Mouse (Mus musculus) stomach, postnatal 0 days (tissue): ENCODE data around the gene Lmx1a.

Source experiments
- CTCF ChIP-seq: IDR thresholded peaks from 2 replicates; pipeline ENCODE4 v1.5.1; 2016; ENCODE audit warnings: antibody characterized with exemption, low read depth, mild to moderate bottlenecking, moderate library complexity
- EP300 ChIP-seq: optimal IDR thresholded peaks from 2 replicates; pipeline ENCODE3; 2016; ENCODE audit warnings: antibody characterized with exemption

- TF ChIP-seq CTCF, result no peak
- TF ChIP-seq EP300, result no peak
Observed at GRCm38 (mm10) chr1:167766619-167767018, 77.6 kb downstream of the Lmx1a start.
